Mouse (Mus musculus) lung, embryonic 15.5 days (tissue): ENCODE measurements around the gene Reg3b. TPM values are rescaled to one million over a fixed set of nuclear protein-coding genes. Genes with fewer than 3 reads are reported as not detected.
"Not testable (repeated sequence)": the region's sequence is repeated elsewhere in the genome, so short reads cannot be mapped to it uniquely, and the experiment has no call there.

Source experiments
- ATAC-seq: fragments of 200-750 bp; cut with Nextera tagmentation; 2 replicates; pipeline ENCODE4 v1.8.0; 2017; ENCODE audit warnings: moderate number of reproducible peaks, borderline replicate concordance; ENCODE audit not compliant: low FRiP score, low TSS enrichment; ENCODE audit errors: extremely low read depth
- H3K27ac ChIP-seq: fragments of 300-500 bp; sonication (generic); 2 replicates; pipeline ENCODE4 v1.5.1; 2015; ENCODE audit warnings: moderate library complexity, mild to moderate bottlenecking, inconsistent platforms
- H3K27me3 ChIP-seq: fragments of 300-500 bp; sonication (generic); 2 replicates; pipeline ENCODE4 v1.6.1; 2015; ENCODE audit warnings: inconsistent platforms
- H3K36me3 ChIP-seq: fragments of 300-500 bp; sonication (generic); 2 replicates; pipeline ENCODE4 v1.6.1; 2015; ENCODE audit warnings: inconsistent platforms
- H3K4me1 ChIP-seq: fragments of 300-500 bp; sonication (generic); 2 replicates; pipeline ENCODE4 v1.6.1; 2015; ENCODE audit warnings: inconsistent platforms
- H3K4me2 ChIP-seq: fragments of 300-500 bp; sonication (generic); 2 replicates; pipeline ENCODE4 v1.6.1; 2015; ENCODE audit warnings: inconsistent platforms, mild to moderate bottlenecking, moderate library complexity
- H3K4me3 ChIP-seq: fragments of 300-500 bp; sonication (generic); 2 replicates; pipeline ENCODE4 v1.5.1; 2015; ENCODE audit warnings: mild to moderate bottlenecking, inconsistent platforms
- H3K9ac ChIP-seq: fragments of 300-500 bp; sonication (generic); 2 replicates; pipeline ENCODE4 v1.6.1; 2015; ENCODE audit warnings: inconsistent platforms
- H3K9me3 ChIP-seq: fragments of 300-500 bp; sonication (generic); 2 replicates; pipeline ENCODE4 v1.6.1; 2016; ENCODE audit warnings: inconsistent platforms
- WGBS: fragments of 180-500 bp; shearing (Covaris S2); methylation state at CpG from one replicate; pipeline ENCODE4 v1.1.7; 2015; 5-methylcytosine and 5-hydroxymethylcytosine counted together
- polyA plus RNA-seq: library from polyadenylated mRNA; unstranded; fragments of >200 nt; fragmentation: Nextera tagmentation; extraction: Ambion mirVana; gene quantifications from 2 replicates; pipeline ENCODE4 v1.2.1, GENCODE M21; 2015

The Reg3b gene
- polyA plus RNA-seq = not detected in 2 replicates

- no peaks in the 10 kb centered on the region for H3K9me3 ChIP-seq
- H3K27me3 ChIP-seq = no peaks in the 10 kb centered on the region
- no peak within 1 kb of the TSS for H3K4me3 ChIP-seq
- H3K9ac ChIP-seq = no peak within 1 kb of the TSS
- no peak for ATAC-seq
- 64% methylated on average over 2 of the region's 2 CpGs for WGBS
- H3K4me2 ChIP-seq = no peak within 1 kb of the TSS
- no peak within 1 kb of the TSS for H3K27ac ChIP-seq
- H3K36me3 ChIP-seq = no peaks in the 10 kb centered on the region
- H3K4me1 ChIP-seq = no peaks in the 10 kb centered on the region
Measured at GRCm38 (mm10) chr6:78370357-78370756, at the start of gene Reg3b. Reg3b (plus strand) TSS chr6:78370657.

GRCm38 (mm10) chr6:78327798-78328197 lies 42.7 kb upstream of the Reg3b start:
- Histone ChIP-seq H3K4me1 (no peaks in the 10 kb centered on the region), H3K9ac (no peak overlapping the region), H3K4me2 (no peak overlapping the region), H3K36me3 (no peaks in the 10 kb centered on the region), H3K9me3 (no peaks in the 10 kb centered on the region), H3K4me3 (no peak overlapping the region), H3K27me3 (no peaks in the 10 kb centered on the region), H3K27ac (no peak overlapping the region)
- ATAC-seq = no peak

- no peak overlapping the region for H3K4me3 ChIP-seq
- H3K9ac ChIP-seq = no peak overlapping the region
- ATAC-seq = no peak
- H3K36me3 ChIP-seq = no peaks in the 10 kb centered on the region
- no peaks in the 10 kb centered on the region for H3K27me3 ChIP-seq
- H3K4me2 ChIP-seq = no peak overlapping the region
- no peaks in the 10 kb centered on the region for H3K9me3 ChIP-seq
- no peak overlapping the region for H3K27ac ChIP-seq
- H3K4me1 ChIP-seq = no peaks in the 10 kb centered on the region
- 57% methylated on average over 2 of the region's 2 CpGs for WGBS
Measured at GRCm38 (mm10) chr6:78329166-78329565, 41.3 kb upstream of the Reg3b start.

DNA sequence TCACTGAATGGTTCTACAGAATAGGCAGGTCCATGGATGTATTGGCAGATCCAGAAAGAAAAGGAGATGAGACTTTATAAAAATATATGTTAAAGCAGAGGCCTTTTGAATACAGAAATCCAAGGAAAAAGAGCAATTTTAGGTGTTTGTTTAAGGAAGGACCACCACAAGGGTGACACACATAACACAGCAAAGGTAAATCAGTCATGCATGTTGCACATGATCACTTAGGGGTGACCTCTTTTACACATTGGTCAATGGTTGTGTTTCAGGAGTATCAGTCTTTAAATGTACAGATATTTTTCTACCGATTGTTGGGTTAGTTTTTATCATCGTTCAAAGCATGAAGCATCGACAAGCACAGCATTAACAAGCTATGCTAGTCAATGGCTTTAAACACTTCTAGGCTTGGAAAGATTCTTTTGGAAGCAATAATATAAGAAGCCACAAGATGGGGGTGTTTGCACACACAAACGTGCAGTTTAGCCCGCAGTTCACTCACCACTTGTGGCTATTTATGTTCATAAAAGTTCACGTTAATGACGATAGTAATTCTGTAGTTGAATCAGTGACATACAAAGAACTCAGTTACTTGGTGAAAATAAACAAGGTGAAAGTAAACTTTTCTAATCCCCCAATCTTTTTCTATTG lies 38.4 kb upstream of the Reg3b start:
- H3K4me1 ChIP-seq = no peaks in the 10 kb centered on the region

GRCm38 (mm10) chr6:78340296-78340695 lies 30.2 kb upstream of the Reg3b start:
- ATAC-seq = no peak

More for the DNA sequence above, 38.4 kb upstream of the Reg3b start:
- Histone ChIP-seq H3K4me2 (no peak overlapping the region), H3K9ac (no peak overlapping the region), H3K4me3 (no peak overlapping the region), H3K27me3 (no peaks in the 10 kb centered on the region), H3K36me3 (no peaks in the 10 kb centered on the region), H3K9me3 (no peaks in the 10 kb centered on the region), H3K27ac (no peak overlapping the region)
- 24% methylated on average over 7 of the region's 7 CpGs for WGBS
- ATAC-seq = no peak

DNA sequence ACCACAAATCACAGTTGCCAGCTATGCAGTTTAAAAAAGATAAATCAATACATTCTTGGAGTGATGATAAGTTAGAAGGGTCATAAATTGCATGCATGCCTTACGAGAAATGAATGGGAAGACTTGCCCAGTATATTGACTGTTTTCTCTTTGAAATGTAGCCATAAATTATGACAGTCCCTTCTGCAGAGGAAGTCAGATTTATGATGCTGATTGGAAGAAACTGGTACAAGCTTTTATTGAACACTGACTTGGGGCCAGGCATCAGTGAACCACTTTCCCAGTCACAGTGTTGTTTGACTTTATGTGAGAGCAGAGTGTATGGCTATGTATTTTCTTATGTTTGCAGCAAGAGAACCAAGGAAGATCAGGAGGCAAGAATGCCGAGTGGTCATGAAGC lies 28.8 kb upstream of the Reg3b start:
- ATAC-seq = no peak
- Histone ChIP-seq H3K27ac (no peak overlapping the region), H3K4me3 (no peak overlapping the region), H3K27me3 (no peaks in the 10 kb centered on the region), H3K9me3 (no peaks in the 10 kb centered on the region), H3K36me3 (no peaks in the 10 kb centered on the region), H3K4me2 (no peak overlapping the region), H3K4me1 (no peaks in the 10 kb centered on the region), H3K9ac (no peak overlapping the region)
- 67% methylated on average over 2 of the region's 2 CpGs for WGBS

More at GRCm38 (mm10) chr6:78340296-78340695, 30.2 kb upstream of the Reg3b start:
- no peak overlapping the region for H3K9ac ChIP-seq
- no peaks in the 10 kb centered on the region for H3K36me3 ChIP-seq
- no peak overlapping the region for H3K27ac ChIP-seq
- no peaks in the 10 kb centered on the region for H3K9me3 ChIP-seq
- H3K4me3 ChIP-seq = no peak overlapping the region
- H3K27me3 ChIP-seq = no peaks in the 10 kb centered on the region
- H3K4me1 ChIP-seq = no peaks in the 10 kb centered on the region
- no peak overlapping the region for H3K4me2 ChIP-seq

GRCm38 (mm10) chr6:78361971-78362563 lies 8.4 kb upstream of the Reg3b start:
- ATAC-seq = no peak

DNA sequence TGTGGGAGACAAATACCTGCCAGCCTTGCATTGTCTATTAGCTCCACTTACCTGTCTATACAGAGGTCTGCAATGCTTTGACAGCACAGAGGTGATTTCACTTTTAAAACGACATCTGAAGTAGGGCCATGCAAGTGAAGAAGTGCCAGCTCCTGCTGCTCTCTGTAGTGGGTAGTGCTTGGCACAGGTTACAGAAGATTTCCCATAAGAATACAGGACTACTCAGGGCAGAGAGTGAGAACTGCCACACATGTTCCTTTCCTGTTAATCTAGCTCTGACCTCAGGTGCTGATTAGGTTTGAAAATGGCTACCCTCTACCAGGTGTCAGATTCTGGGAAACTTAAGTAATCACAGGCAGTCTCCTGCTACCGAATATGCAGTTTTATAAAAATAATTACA lies 8.3 kb downstream of the Reg3b start, which contains the start of gene Reg3d:
TSS of gene Reg3d (minus strand) at position 101 of the 400 bp plus-strand sequence.
- ATAC-seq = no peak
- Histone ChIP-seq H3K27me3 (no peaks in the 10 kb centered on the region), H3K27ac (no peak within 1 kb of the TSS), H3K4me3 (no peak within 1 kb of the TSS), H3K9me3 (no peaks in the 10 kb centered on the region), H3K9ac (no peak within 1 kb of the TSS), H3K4me2 (no peak within 1 kb of the TSS), H3K4me1 (no peaks in the 10 kb centered on the region), H3K36me3 (no peaks in the 10 kb centered on the region)
- WGBS = 63% methylated on average over 2 of the region's 2 CpGs

More at GRCm38 (mm10) chr6:78361971-78362563, 8.4 kb upstream of the Reg3b start:
- no peak overlapping the region for H3K4me2 ChIP-seq
- 44% methylated on average over 2 of the region's 2 CpGs for WGBS
- H3K4me1 ChIP-seq = no peaks in the 10 kb centered on the region
- H3K27ac ChIP-seq = no peak overlapping the region
- H3K27me3 ChIP-seq = no peaks in the 10 kb centered on the region
- H3K4me3 ChIP-seq = no peak overlapping the region
- H3K9me3 ChIP-seq = no peaks in the 10 kb centered on the region
- no peaks in the 10 kb centered on the region for H3K36me3 ChIP-seq
- H3K9ac ChIP-seq = no peak overlapping the region

- no peaks in the 10 kb centered on the region for H3K4me1 ChIP-seq
- no peak within 1 kb of the TSS for H3K4me3 ChIP-seq
- no peak within 1 kb of the TSS for H3K9ac ChIP-seq
- no peak for ATAC-seq
- H3K27me3 ChIP-seq = no peaks in the 10 kb centered on the region
- no peaks in the 10 kb centered on the region for H3K9me3 ChIP-seq
- no peak within 1 kb of the TSS for H3K4me2 ChIP-seq
- H3K27ac ChIP-seq = no peak within 1 kb of the TSS
- no peaks in the 10 kb centered on the region for H3K36me3 ChIP-seq
Measured at GRCm38 (mm10) chr6:78380409-78380808, 10.0 kb downstream of the Reg3b start, which contains the start of gene Reg3a. Reg3a (plus strand) TSS chr6:78380709.

DNA sequence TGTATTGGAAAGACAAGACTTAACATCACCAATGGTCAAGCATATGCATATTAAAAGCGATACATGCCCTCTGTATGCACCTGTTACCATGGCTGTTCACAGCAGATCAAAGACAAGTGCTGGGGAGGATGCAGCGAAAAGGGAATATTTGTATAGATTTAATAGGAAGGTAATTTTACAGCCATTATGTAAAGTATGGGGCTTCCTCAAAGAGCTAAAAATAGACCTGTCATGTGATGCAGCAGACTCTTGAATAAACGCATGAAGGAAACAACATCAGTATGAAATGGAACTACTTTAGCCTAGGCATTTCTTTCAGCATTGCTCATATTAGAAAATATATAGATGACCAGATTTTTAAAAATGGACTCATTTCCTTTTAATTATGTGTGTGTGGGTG lies 15.2 kb downstream of the Reg3b start:
- H3K4me2 ChIP-seq = no peak overlapping the region
- H3K27me3 ChIP-seq = no peaks in the 10 kb centered on the region
- no peak for ATAC-seq
- no peak overlapping the region for H3K27ac ChIP-seq
- H3K36me3 ChIP-seq = no peaks in the 10 kb centered on the region
- no peaks in the 10 kb centered on the region for H3K9me3 ChIP-seq
- no peak overlapping the region for H3K4me3 ChIP-seq
- no peaks in the 10 kb centered on the region for H3K4me1 ChIP-seq
- 77% methylated on average over 3 of the region's 3 CpGs for WGBS
- H3K9ac ChIP-seq = no peak overlapping the region

DNA sequence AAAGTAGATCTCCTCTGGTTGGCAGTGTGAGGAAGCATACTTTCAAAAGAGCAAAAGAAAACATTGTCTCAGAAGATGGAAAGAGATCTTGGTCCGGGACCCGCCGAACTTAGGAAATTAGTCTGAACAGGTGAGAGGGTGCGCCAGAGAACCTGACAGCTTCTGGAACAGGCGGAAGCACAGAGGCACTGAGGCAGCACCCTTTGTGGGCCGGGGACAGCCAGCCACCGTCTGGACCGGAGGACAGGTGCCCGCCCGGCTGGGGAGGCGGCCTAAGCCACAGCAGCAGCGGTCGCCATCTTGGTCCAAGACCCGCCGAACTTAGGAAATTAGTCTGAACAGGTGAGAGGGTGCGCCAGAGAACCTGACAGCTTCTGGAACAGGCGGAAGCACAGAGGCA lies 24.9 kb downstream of the Reg3b start, which contains the start of gene Reg2:
TSS of gene Reg2 (plus strand) at position 301 of the 400 bp plus-strand sequence.
- H3K4me3 ChIP-seq, ATAC-seq, H3K4me1 ChIP-seq, H3K36me3 ChIP-seq, H3K9me3 ChIP-seq, H3K27ac ChIP-seq, H3K4me2 ChIP-seq, H3K9ac ChIP-seq, H3K27me3 ChIP-seq: not testable (repeated sequence)
- WGBS = 92% methylated on average over 5 of the region's 17 CpGs

- ATAC-seq, H3K27me3 ChIP-seq, H3K9me3 ChIP-seq, H3K4me1 ChIP-seq, H3K27ac ChIP-seq, H3K9ac ChIP-seq, H3K36me3 ChIP-seq, H3K4me3 ChIP-seq, H3K4me2 ChIP-seq: not testable (repeated sequence)
Measured at GRCm38 (mm10) chr6:78422411-78422810, 52.0 kb downstream of the Reg3b start, which contains the start of gene Reg1. Reg1 (plus strand) TSS chr6:78422711.
